Mouse (Mus musculus) MEL (cell line): ENCODE measurements around the gene Rpl13a.

Experiments used
- CTCF ChIP-seq, 3 experiments: IDR thresholded peaks in 2 of 3; conservative IDR thresholded peaks in 1 of 3; 2 replicates each; pipeline ENCODE4 v1.5.1; 2011 to 2012; ENCODE audit warnings: low read length in 3 of 3, low read depth in 2 of 3, mild to moderate bottlenecking in 2 of 3, improper control_type of control experiment in 1 of 3, inconsistent platforms in 1 of 3, mixed read lengths in 1 of 3, moderate library complexity in 1 of 3; ENCODE audit not compliant: control insufficient read depth in 1 of 3, insufficient read depth in 1 of 3, poor library complexity in 1 of 3, severe bottlenecking in 1 of 3
- ELF1 ChIP-seq: IDR thresholded peaks from 2 replicates; pipeline ENCODE4 v1.6.1; 2014; ENCODE audit warnings: low read depth, mild to moderate bottlenecking, inconsistent platforms, low read length, improper control_type of control experiment, moderate library complexity
- EP300 ChIP-seq, 2 experiments: IDR thresholded peaks; 2 replicates each; pipeline ENCODE4 v1.6.1; 2011; ENCODE audit warnings: improper control_type of control experiment in 2 of 2, low read length in 2 of 2, low read depth in 1 of 2, mild to moderate bottlenecking in 1 of 2
- GATA1 ChIP-seq: IDR thresholded peaks from 2 replicates; pipeline ENCODE4 v1.6.1; 2011; ENCODE audit warnings: low read depth, low read length, improper control_type of control experiment
- MXI1 ChIP-seq: IDR thresholded peaks from 2 replicates; pipeline ENCODE4 v1.6.1; 2011; ENCODE audit warnings: mild to moderate bottlenecking, low read depth, low read length, improper control_type of control experiment
- MYB ChIP-seq: IDR thresholded peaks from 2 replicates; pipeline ENCODE4 v1.6.1; 2011; ENCODE audit warnings: mild to moderate bottlenecking, low read depth, low read length, improper control_type of control experiment
- POLR2A ChIP-seq, 2 experiments: IDR thresholded peaks; 2 replicates each; pipeline ENCODE4 v1.6.1; 2011 to 2012; ENCODE audit warnings: low read length in 2 of 2, mild to moderate bottlenecking in 2 of 2, control low read depth in 1 of 2, improper control_type of control experiment in 1 of 2, low read depth in 1 of 2, moderate library complexity in 1 of 2; ENCODE audit not compliant: control insufficient read depth in 1 of 2, insufficient read depth in 1 of 2, poor library complexity in 1 of 2
- TAL1 ChIP-seq: IDR thresholded peaks from 2 replicates; pipeline ENCODE4 v1.6.1; 2012; ENCODE audit warnings: mild to moderate bottlenecking, inconsistent platforms, low read length, moderate library complexity, mixed read lengths
- ZC3H11A ChIP-seq: IDR thresholded peaks from 2 replicates; pipeline ENCODE4 v1.6.1; 2012; ENCODE audit warnings: low read depth, mild to moderate bottlenecking, inconsistent platforms, low read length, improper control_type of control experiment
- ZKSCAN1 ChIP-seq: IDR thresholded peaks from 2 replicates; pipeline ENCODE4 v1.6.1; 2012; ENCODE audit warnings: low read depth, mild to moderate bottlenecking, inconsistent platforms, low read length, improper control_type of control experiment, moderate library complexity

GRCm38 (mm10) chr7:45169495-45169894 is 40.9 kb upstream of the Rpl13a start:
- TF ChIP-seq MYB (no peak), POLR2A (IDR thresholded peaks at IDR 0.05; ENCODE audit: control insufficient read depth in 1 of 2, insufficient read depth in 1 of 2, low read depth in 1 of 2, low read length in 2 of 2, poor library complexity in 1 of 2) (no peak), CTCF (IDR thresholded peaks at IDR 0.05 in 2 of 3, conservative IDR thresholded peaks at IDR 0.05 in 1 of 3; ENCODE audit: control insufficient read depth in 1 of 3, insufficient read depth in 1 of 3, low read depth in 2 of 3, low read length in 3 of 3, poor library complexity in 1 of 3, severe bottlenecking in 1 of 3) (no peak), GATA1 (no peak), EP300 (IDR thresholded peaks at IDR 0.05; ENCODE audit: low read depth in 1 of 2, low read length in 2 of 2) (no peak), TAL1 (no peak), MXI1 (no peak), ZC3H11A (no peak), ELF1 (no peak), ZKSCAN1 (no peak)
